Mouse (Mus musculus): ENCODE results near the gene Atp4a. TPM values are rescaled to one million over a fixed set of nuclear protein-coding genes. Genes with fewer than 3 reads are reported as not detected.
A peak's percentile ranks its signal among the peaks of the same experiment; 100 is the strongest.
"Not testable (repeated sequence)": the region's sequence is repeated elsewhere in the genome, so short reads cannot be mapped to it uniquely, and the experiment has no call there.

The Atp4a gene
- polyA plus RNA-seq, 1 experiment from 2014 or later, result 1.8 TPM

DNA sequence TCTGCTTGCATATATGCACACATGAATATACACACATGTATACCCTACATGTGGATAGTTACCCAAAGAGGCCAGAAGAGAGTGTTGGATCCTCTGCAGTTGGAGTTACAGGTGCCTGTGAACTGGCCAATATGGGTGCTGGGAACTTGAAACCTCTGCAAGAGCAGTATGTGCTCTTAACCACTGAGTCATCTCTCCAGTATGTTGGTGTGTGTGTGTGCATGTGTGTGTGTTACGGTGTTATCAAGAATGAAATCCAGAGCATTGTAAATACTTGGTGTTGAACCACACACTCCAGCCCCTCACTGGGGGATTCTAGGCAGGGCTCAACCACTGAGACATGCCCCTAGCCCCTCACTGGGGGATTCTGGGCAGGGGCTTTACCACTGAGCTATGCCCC, 4.6 kb upstream of the Atp4a start:
- H3K27me3 ChIP-seq, result peaks cover 15% of the 10 kb centered on the region
- no peak overlapping the region for H3K9ac ChIP-seq
- 91% methylated on average over 1 of the region's 1 CpGs for WGBS
- H3K9me3 ChIP-seq, result no peaks in the 10 kb centered on the region
- ATAC-seq (ENCODE audit: low FRiP score), result no peak
- no peak overlapping the region for H3K4me3 ChIP-seq (replicated peaks)
- H3K36me3 ChIP-seq (replicated peaks), result no peaks in the 10 kb centered on the region
- no peak overlapping the region for H3K4me2 ChIP-seq
- no peaks in the 10 kb centered on the region for H3K4me1 ChIP-seq
- no peak overlapping the region for H3K27ac ChIP-seq

- Histone ChIP-seq H3K4me3 (replicated peaks) (peak overlapping the region; percentile 34), H3K4me2 (peak overlapping the region; percentile 57), H3K4me1 (peaks cover 10% of the 10 kb centered on the region), H3K27me3 (peaks cover 35% of the 10 kb centered on the region), H3K9me3 (no peaks in the 10 kb centered on the region), H3K27ac (no peak overlapping the region), H3K9ac (peak overlapping the region; percentile 45; the same call in 1 of the 2 replicates), H3K36me3 (replicated peaks) (no peaks in the 10 kb centered on the region)
- peak; percentile 96 for ATAC-seq (ENCODE audit: low FRiP score)
- 3% methylated on average over 43 of the region's 43 CpGs for WGBS
These were observed 5.2 kb downstream of the Atp4a start for GRCm38 (mm10) chr7:30717006-30717715.

- ATAC-seq (ENCODE audit: low FRiP score), result no peak; the same call in 1 of the 2 replicates
- peak overlapping the region; percentile 45; the same call in 1 of the 2 replicates for H3K9ac ChIP-seq
These were observed 5.7 kb downstream of the Atp4a start for GRCm38 (mm10) chr7:30717716-30718046.

GRCm38 (mm10) chr7:30719669-30720068, 7.7 kb downstream of the Atp4a start:
- no peaks in the 10 kb centered on the region for H3K9me3 ChIP-seq
- no peak overlapping the region for H3K9ac ChIP-seq
- H3K27me3 ChIP-seq, result peaks cover 29% of the 10 kb centered on the region
- 93% methylated on average over 5 of the region's 5 CpGs for WGBS
- peaks cover 10% of the 10 kb centered on the region for H3K4me1 ChIP-seq
- no peak overlapping the region for H3K27ac ChIP-seq
- no peak overlapping the region for H3K4me2 ChIP-seq
- no peak for ATAC-seq (ENCODE audit: low FRiP score)
- no peak overlapping the region for H3K4me3 ChIP-seq (replicated peaks)
- no peaks in the 10 kb centered on the region for H3K36me3 ChIP-seq (replicated peaks)

More at GRCm38 (mm10) chr7:30717716-30718046, 5.7 kb downstream of the Atp4a start:
- 10% methylated on average over 14 of the region's 14 CpGs for WGBS
- no peaks in the 10 kb centered on the region for H3K36me3 ChIP-seq (replicated peaks)
- H3K4me3 ChIP-seq (replicated peaks), result peak overlapping the region; percentile 34
- H3K9me3 ChIP-seq, result no peaks in the 10 kb centered on the region
- H3K27me3 ChIP-seq, result peaks cover 32% of the 10 kb centered on the region
- H3K4me1 ChIP-seq, result peaks cover 10% of the 10 kb centered on the region
- no peak overlapping the region for H3K27ac ChIP-seq
- H3K4me2 ChIP-seq, result peak overlapping the region; percentile 57

DNA sequence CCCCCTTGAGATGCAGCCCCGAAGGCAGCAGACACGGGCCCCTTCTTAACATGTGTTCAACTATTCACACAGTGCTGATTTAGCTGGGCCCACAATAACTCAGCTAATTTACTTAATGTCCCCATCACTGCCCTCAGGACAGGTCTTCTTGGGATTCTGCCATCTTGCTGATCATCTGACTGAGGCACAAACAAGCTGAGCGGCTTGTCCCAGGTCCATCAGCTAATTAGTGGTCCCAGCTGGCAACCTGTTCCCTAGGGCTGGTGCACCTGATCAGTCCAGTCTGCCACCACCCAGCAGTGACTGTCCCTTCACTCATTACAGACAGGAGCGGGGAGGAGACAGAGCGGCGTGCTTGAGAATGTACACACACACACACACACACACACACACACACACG, 9.3 kb downstream of the Atp4a start:
- no peaks in the 10 kb centered on the region for H3K9me3 ChIP-seq
- ATAC-seq (ENCODE audit: low FRiP score), result no peak
- H3K4me3 ChIP-seq (replicated peaks), result no peak overlapping the region
- H3K27ac ChIP-seq, result 0 out of 2 replicates have a peak overlapping the region, but pooled peaks have one; percentile 19
- no peak overlapping the region for H3K4me2 ChIP-seq
- peaks cover 13% of the 10 kb centered on the region for H3K27me3 ChIP-seq
- H3K36me3 ChIP-seq (replicated peaks), result peaks cover 6% of the 10 kb centered on the region; the same call in 1 of the 2 replicates
- H3K4me1 ChIP-seq, result peaks cover 10% of the 10 kb centered on the region
- 84% methylated on average over 7 of the region's 7 CpGs for WGBS
- no peak overlapping the region for H3K9ac ChIP-seq

DNA sequence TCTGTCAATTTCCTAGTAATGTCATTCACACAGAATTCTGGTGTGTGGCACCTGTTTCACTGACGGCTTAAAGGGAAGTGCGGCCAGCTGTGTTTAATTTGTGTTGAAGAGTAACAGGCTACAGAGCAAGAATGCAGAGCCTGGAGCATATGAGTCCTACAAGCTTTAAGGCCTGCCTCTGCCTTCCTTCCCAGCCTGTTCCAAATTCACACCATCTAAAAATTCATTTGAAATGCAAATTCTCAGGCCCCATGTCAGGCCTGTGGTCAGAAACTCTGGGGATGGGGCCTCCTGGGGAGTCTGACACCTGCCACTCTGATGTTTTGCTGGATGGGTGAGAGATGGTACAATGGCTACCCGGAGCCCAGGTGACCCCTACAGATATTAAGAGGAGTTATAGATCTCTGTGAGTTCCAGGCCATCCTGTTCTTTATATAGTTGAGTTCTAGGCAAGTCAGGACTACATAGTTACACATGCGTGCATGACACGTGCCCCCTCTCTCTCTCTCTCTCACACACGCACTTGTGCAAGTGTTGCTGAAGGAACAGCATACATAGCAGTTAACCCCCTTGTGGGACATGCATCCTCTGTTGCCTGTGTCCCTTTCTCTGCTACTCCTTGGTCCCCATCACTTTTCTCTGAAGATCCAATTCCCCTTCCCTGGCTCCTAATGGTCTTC, 11.4 kb downstream of the Atp4a start:
- Histone ChIP-seq H3K4me1 (peaks cover 8% of the 10 kb centered on the region), H3K9ac (no peak overlapping the region), H3K27ac (no peak overlapping the region), H3K4me3 (replicated peaks) (no peak overlapping the region), H3K36me3 (replicated peaks) (peaks cover 19% of the 10 kb centered on the region; the same call in 1 of the 2 replicates), H3K9me3 (no peaks in the 10 kb centered on the region), H3K27me3 (no peaks in the 10 kb centered on the region), H3K4me2 (no peak overlapping the region)
- no peak for ATAC-seq (ENCODE audit: low FRiP score)
- 75% methylated on average over 6 of the region's 6 CpGs for WGBS

- Histone ChIP-seq H3K27ac (no peak overlapping the region), H3K4me3 (replicated peaks) (peak overlapping the region; percentile 61; the same call in 1 of the 2 replicates), H3K36me3 (replicated peaks) (peaks cover 34% of the 10 kb centered on the region), H3K9me3 (no peaks in the 10 kb centered on the region), H3K4me1 (peaks cover 26% of the 10 kb centered on the region), H3K9ac (peak overlapping the region; percentile 69), H3K27me3 (no peaks in the 10 kb centered on the region), H3K4me2 (peak overlapping the region; percentile 70)
- 79% methylated on average over 6 of the region's 6 CpGs for WGBS
- ATAC-seq (ENCODE audit: low FRiP score), result no peak
These were observed 16.2 kb downstream of the Atp4a start for GRCm38 (mm10) chr7:30728214-30728613.

- no peak; the same call in 1 of the 2 replicates for ATAC-seq (ENCODE audit: low FRiP score)
- H3K36me3 ChIP-seq (replicated peaks), result peaks cover 41% of the 10 kb centered on the region
- peak overlapping the region; percentile 91 for H3K27ac ChIP-seq
- H3K4me2 ChIP-seq, result peak overlapping the region; percentile 70
- peak overlapping the region; percentile 69 for H3K9ac ChIP-seq
- no peaks in the 10 kb centered on the region for H3K27me3 ChIP-seq
- WGBS, result 9% methylated on average over 26 of the region's 26 CpGs
- H3K4me1 ChIP-seq, result peaks cover 26% of the 10 kb centered on the region
- H3K9me3 ChIP-seq, result no peaks in the 10 kb centered on the region
- peak overlapping the region; percentile 61 for H3K4me3 ChIP-seq (replicated peaks)
These were observed 16.9 kb downstream of the Atp4a start for GRCm38 (mm10) chr7:30728739-30729395.

DNA sequence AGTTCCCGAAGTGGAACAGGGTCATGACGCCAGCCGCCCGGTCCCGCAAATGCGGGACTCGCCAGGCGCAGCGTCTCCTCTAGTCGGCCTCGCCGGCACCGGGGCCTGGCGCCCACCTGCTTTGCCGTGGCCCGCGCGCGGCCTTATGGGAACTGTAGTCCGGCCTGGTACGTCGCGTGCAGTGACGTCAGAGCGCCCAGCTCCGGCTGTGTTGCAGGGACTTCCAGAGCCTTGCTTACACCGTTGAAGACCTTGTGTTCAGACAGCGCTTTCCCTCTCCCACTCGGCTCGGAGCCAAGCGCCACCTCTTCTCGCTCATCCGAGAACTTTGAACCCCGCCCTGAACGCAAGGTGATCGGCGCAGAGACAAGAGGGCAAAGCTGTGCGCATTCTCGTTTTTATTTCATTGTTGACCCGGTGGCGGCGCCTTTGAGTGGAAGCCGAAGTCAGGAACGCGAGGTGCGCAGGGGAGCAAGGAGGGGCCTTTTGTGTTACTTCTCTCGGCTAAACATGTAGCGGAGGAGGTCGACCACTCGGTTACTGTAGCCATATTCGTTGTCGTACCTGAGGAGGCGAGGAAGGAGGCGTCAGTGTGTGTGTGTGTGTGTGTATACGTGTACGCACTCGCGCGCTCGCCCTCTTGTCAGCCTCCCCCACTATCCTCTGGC, 17.5 kb downstream of the Atp4a start, which contains the start of gene Tmem147:
Gene Tmem147 (minus strand): TSS at position 145 of the 668 bp plus-strand sequence.
- peak within 1 kb of the TSS; percentile 91 for H3K27ac ChIP-seq
- peak within 1 kb of the TSS; percentile 70 for H3K4me2 ChIP-seq
- peaks cover 26% of the 10 kb centered on the region for H3K4me1 ChIP-seq
- H3K36me3 ChIP-seq (replicated peaks), result peaks cover 45% of the 10 kb centered on the region
- H3K9me3 ChIP-seq, result no peaks in the 10 kb centered on the region
- under 1% methylated on average over 60 of the region's 60 CpGs for WGBS
- peak; percentile 98 for ATAC-seq (ENCODE audit: low FRiP score)
- no peaks in the 10 kb centered on the region for H3K27me3 ChIP-seq
- peak within 1 kb of the TSS; percentile 69 for H3K9ac ChIP-seq
- H3K4me3 ChIP-seq (replicated peaks), result peak within 1 kb of the TSS; percentile 61

DNA sequence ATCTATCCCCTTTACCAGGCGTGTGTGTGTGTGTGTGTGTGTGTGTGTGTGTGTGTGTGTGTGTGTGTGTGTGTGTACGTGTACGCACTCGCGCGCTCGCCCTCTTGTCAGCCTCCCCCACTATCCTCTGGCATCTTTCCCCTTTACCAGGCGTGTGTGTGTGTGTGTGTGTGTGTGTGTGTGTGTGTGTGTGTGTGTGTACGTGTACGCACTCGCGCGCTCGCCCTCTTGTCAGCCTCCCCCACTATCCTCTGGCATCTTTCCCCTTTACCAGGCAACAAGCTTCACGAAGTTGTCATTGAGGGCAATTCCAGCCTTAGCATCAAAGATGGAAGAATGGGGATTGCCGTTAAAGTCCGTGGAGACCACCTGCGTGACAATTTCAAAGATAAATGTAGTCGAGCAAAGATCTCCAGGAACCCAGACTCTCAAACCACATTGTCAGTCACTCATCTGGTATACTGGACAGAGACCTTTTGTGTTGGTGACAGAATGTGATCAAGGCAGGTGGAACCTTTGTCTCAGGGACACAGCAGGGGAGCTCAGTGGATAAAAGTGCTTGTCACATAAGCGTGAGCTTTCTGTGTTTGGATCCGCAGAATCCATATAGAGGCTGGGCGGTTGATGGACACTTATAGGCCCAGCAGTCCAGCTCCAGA, 18.2 kb downstream of the Atp4a start:
- H3K36me3 ChIP-seq (replicated peaks), result peaks cover 50% of the 10 kb centered on the region
- peaks cover 26% of the 10 kb centered on the region for H3K4me1 ChIP-seq
- peak overlapping the region; percentile 61 for H3K4me3 ChIP-seq (replicated peaks)
- ATAC-seq (ENCODE audit: low FRiP score); H3K27me3 ChIP-seq; H3K9me3 ChIP-seq: not testable (repeated sequence)
- peak overlapping the region; percentile 69 for H3K9ac ChIP-seq
- H3K27ac ChIP-seq, result peak overlapping the region; percentile 91
- 14% methylated on average over 13 of the region's 22 CpGs for WGBS
- H3K4me2 ChIP-seq, result peak overlapping the region; percentile 70

DNA sequence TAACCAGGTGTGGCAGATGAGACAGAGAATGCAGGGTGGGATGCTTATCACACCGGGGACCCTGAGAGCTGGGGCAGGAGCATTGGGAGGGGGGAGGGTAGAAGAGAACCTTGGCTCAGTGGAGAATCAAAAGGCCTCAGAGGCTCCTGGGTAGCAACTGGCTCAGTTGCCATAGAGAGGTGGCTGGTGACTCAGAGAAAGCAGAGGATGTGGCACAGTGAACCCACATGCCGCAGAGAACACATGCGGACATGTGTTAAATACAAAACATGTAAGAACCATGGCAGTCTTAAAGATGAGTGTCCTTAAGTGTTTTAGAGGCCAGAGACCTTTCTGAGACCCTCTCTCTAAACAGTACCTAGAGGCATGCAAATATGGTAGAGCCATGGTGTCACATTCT, 24.2 kb downstream of the Atp4a start:
- Histone ChIP-seq H3K4me3 (replicated peaks) (no peak overlapping the region), H3K4me2 (no peak overlapping the region), H3K4me1 (peaks cover 5% of the 10 kb centered on the region; the same call in 1 of the 2 replicates), H3K9ac (no peak overlapping the region), H3K27me3 (no peaks in the 10 kb centered on the region), H3K36me3 (replicated peaks) (peaks cover 59% of the 10 kb centered on the region), H3K27ac (no peak overlapping the region), H3K9me3 (no peaks in the 10 kb centered on the region)
- WGBS, result 91% methylated on average over 3 of the region's 3 CpGs
- no peak for ATAC-seq (ENCODE audit: low FRiP score)

Data from forebrain, embryonic 12.5 days (tissue).